Mouse (Mus musculus) midbrain, embryonic 11.5 days (tissue): Measurements from ENCODE around the gene Srrm1. TPM values are rescaled to one million over a fixed set of nuclear protein-coding genes. Genes with fewer than 3 reads are reported as not detected.

Source experiments
- ATAC-seq: fragments of 200-750 bp; cut with Nextera tagmentation; 2 replicates; pipeline ENCODE4 v1.8.0; 2017; ENCODE audit warnings: moderate TSS enrichment, moderate library complexity; ENCODE audit not compliant: low FRiP score
- DNase-seq: peaks from one replicate; pipeline ENCODE4 v3.0.0; 2015; ENCODE audit warnings: low spot score; ENCODE audit errors: missing footprints
- H3K27ac ChIP-seq: fragments of 300-500 bp; sonication (generic); 2 replicates; pipeline ENCODE4 v1.5.1; 2014; ENCODE audit warnings: low read depth, low read length
- H3K27me3 ChIP-seq: fragments of 300-500 bp; sonication (generic); 2 replicates; pipeline ENCODE4 v1.6.1; 2014; ENCODE audit warnings: mild to moderate bottlenecking, low read length, moderate library complexity, mixed read lengths; ENCODE audit not compliant: control insufficient read depth, insufficient read depth
- H3K36me3 ChIP-seq: fragments of 300-500 bp; sonication (generic); 2 replicates; pipeline ENCODE4 v1.6.1; 2014; ENCODE audit warnings: mild to moderate bottlenecking, low read length, moderate library complexity, mixed read lengths; ENCODE audit not compliant: control insufficient read depth, insufficient read depth
- H3K4me1 ChIP-seq: fragments of 300-500 bp; sonication (generic); 2 replicates; pipeline ENCODE4 v1.6.1; 2014; ENCODE audit warnings: low read length; ENCODE audit not compliant: control insufficient read depth, insufficient read depth
- H3K4me2 ChIP-seq: fragments of 300-500 bp; sonication (generic); 2 replicates; pipeline ENCODE4 v1.6.1; 2014; ENCODE audit warnings: mild to moderate bottlenecking, moderate library complexity
- H3K4me3 ChIP-seq: fragments of 300-500 bp; sonication (generic); 2 replicates; pipeline ENCODE4 v1.5.1; 2014; ENCODE audit warnings: low read depth, low read length
- H3K9ac ChIP-seq: fragments of 300-500 bp; sonication (generic); 2 replicates; pipeline ENCODE4 v1.6.1; 2014; ENCODE audit warnings: low read length
- H3K9me3 ChIP-seq: fragments of 300-500 bp; sonication (generic); 2 replicates; pipeline ENCODE4 v1.6.1; 2016; ENCODE audit warnings: low read length; ENCODE audit not compliant: control insufficient read depth
- WGBS: fragments of 180-500 bp; shearing (Covaris S2); extraction: QIAGEN DNeasy Blood & Tissue Kit; methylation state at CpG from one replicate; pipeline ENCODE4 v1.1.7; 2014; 5-methylcytosine and 5-hydroxymethylcytosine counted together
- polyA plus RNA-seq: library from polyadenylated mRNA; unstranded; fragments of >200 nt; fragmentation: Nextera tagmentation; extraction: Ambion mirVana; gene quantifications from 2 replicates; pipeline ENCODE4 v1.2.1, GENCODE M21; 2014

Srrm1 gene
- polyA plus RNA-seq, 1 experiment from 2014 or later = 225 TPM

GRCm38 (mm10) chr4:135313111-135313691 is 39.9 kb downstream of the Srrm1 start:
- H3K27me3 ChIP-seq = no peaks in the 10 kb centered on the region
- H3K4me2 ChIP-seq = no peak overlapping the region
- H3K9me3 ChIP-seq = no peaks in the 10 kb centered on the region
- H3K27ac ChIP-seq = no peak overlapping the region
- ATAC-seq (no peak), DNase-seq (no peak)
- 80% methylated on average over 17 of the region's 17 CpGs for WGBS
- no peaks in the 10 kb centered on the region for H3K4me1 ChIP-seq
- no peak overlapping the region for H3K9ac ChIP-seq
- no peak overlapping the region for H3K4me3 ChIP-seq
- peaks cover 11% of the 10 kb centered on the region for H3K36me3 ChIP-seq

- Histone ChIP-seq H3K27me3 (no peaks in the 10 kb centered on the region), H3K4me1 (no peaks in the 10 kb centered on the region; the same call in 1 of the 2 replicates), H3K4me3 (no peak overlapping the region), H3K27ac (no peak overlapping the region), H3K4me2 (no peak overlapping the region), H3K36me3 (peaks cover 11% of the 10 kb centered on the region), H3K9me3 (no peaks in the 10 kb centered on the region), H3K9ac (no peak overlapping the region)
- DNase-seq = no peak
- WGBS = 54% methylated on average over 4 of the region's 4 CpGs
- no peak for ATAC-seq
Measured at GRCm38 (mm10) chr4:135312706-135313105, 40.4 kb downstream of the Srrm1 start.

- Histone ChIP-seq H3K9ac (no peak overlapping the region), H3K4me1 (peaks cover 3% of the 10 kb centered on the region; the same call in 1 of the 2 replicates), H3K27ac (no peak overlapping the region), H3K27me3 (no peaks in the 10 kb centered on the region), H3K36me3 (peaks cover 3% of the 10 kb centered on the region; the same call in 1 of the 2 replicates), H3K4me3 (no peak overlapping the region), H3K9me3 (no peaks in the 10 kb centered on the region), H3K4me2 (no peak overlapping the region)
- no peak for ATAC-seq
- 84% methylated on average over 8 of the region's 8 CpGs for WGBS
- DNase-seq = no peak
Measured at GRCm38 (mm10) chr4:135310371-135310770, 42.8 kb downstream of the Srrm1 start.

- Histone ChIP-seq H3K27ac (no peak overlapping the region), H3K9ac (no peak overlapping the region), H3K4me1 (peaks cover 3% of the 10 kb centered on the region; the same call in 1 of the 2 replicates), H3K9me3 (no peaks in the 10 kb centered on the region), H3K4me3 (no peak overlapping the region), H3K27me3 (no peaks in the 10 kb centered on the region), H3K4me2 (no peak overlapping the region), H3K36me3 (no peaks in the 10 kb centered on the region; the same call in 1 of the 2 replicates)
- WGBS = 69% methylated on average over 5 of the region's 5 CpGs
- ATAC-seq = no peak
- no peak for DNase-seq
Measured at GRCm38 (mm10) chr4:135309726-135310125, 43.4 kb downstream of the Srrm1 start.

- H3K4me2 ChIP-seq = no peak overlapping the region
- no peak overlapping the region for H3K4me3 ChIP-seq
- no peak for ATAC-seq
- H3K9ac ChIP-seq = no peak overlapping the region
- H3K4me1 ChIP-seq = peaks cover 3% of the 10 kb centered on the region; the same call in 1 of the 2 replicates
- DNase-seq = no peak
- WGBS = 71% methylated on average over 9 of the region's 9 CpGs
- H3K36me3 ChIP-seq = no peaks in the 10 kb centered on the region
- no peaks in the 10 kb centered on the region for H3K27me3 ChIP-seq
- H3K9me3 ChIP-seq = no peaks in the 10 kb centered on the region
- no peak overlapping the region for H3K27ac ChIP-seq
Measured at GRCm38 (mm10) chr4:135309112-135309659, 43.9 kb downstream of the Srrm1 start.

GRCm38 (mm10) chr4:135306971-135307632 is 46.0 kb downstream of the Srrm1 start:
- Histone ChIP-seq H3K4me2 (no peak overlapping the region), H3K9me3 (no peaks in the 10 kb centered on the region), H3K27ac (no peak overlapping the region), H3K36me3 (no peaks in the 10 kb centered on the region), H3K4me1 (peaks cover 3% of the 10 kb centered on the region; the same call in 1 of the 2 replicates), H3K27me3 (no peaks in the 10 kb centered on the region), H3K9ac (no peak overlapping the region), H3K4me3 (no peak overlapping the region)
- 41% methylated on average over 17 of the region's 17 CpGs for WGBS
- DNase-seq (no peak), ATAC-seq (no peak)

GRCm38 (mm10) chr4:135306533-135306932 is 46.6 kb downstream of the Srrm1 start:
- Histone ChIP-seq H3K36me3 (no peaks in the 10 kb centered on the region), H3K4me1 (peaks cover 3% of the 10 kb centered on the region; the same call in 1 of the 2 replicates), H3K27me3 (no peaks in the 10 kb centered on the region), H3K27ac (no peak overlapping the region), H3K9me3 (no peaks in the 10 kb centered on the region), H3K4me2 (no peak overlapping the region), H3K9ac (no peak overlapping the region), H3K4me3 (no peak overlapping the region)
- no peak for ATAC-seq
- DNase-seq = no peak
- 69% methylated on average over 4 of the region's 4 CpGs for WGBS

GRCm38 (mm10) chr4:135302261-135302660 is 50.9 kb downstream of the Srrm1 start:
- Histone ChIP-seq H3K9ac (no peak overlapping the region), H3K27me3 (no peaks in the 10 kb centered on the region), H3K4me2 (no peak overlapping the region), H3K9me3 (no peaks in the 10 kb centered on the region), H3K27ac (no peak overlapping the region), H3K36me3 (no peaks in the 10 kb centered on the region), H3K4me3 (no peak overlapping the region), H3K4me1 (peaks cover 1% of the 10 kb centered on the region; the same call in 1 of the 2 replicates)
- 85% methylated on average over 10 of the region's 10 CpGs for WGBS
- DNase-seq (no peak), ATAC-seq (no peak)

- H3K36me3 ChIP-seq = no peaks in the 10 kb centered on the region
Measured at GRCm38 (mm10) chr4:135301166-135301565, 52.0 kb downstream of the Srrm1 start.

More at GRCm38 (mm10) chr4:135301166-135301565, 52.0 kb downstream of the Srrm1 start:
- Histone ChIP-seq H3K9ac (no peak overlapping the region), H3K4me3 (no peak overlapping the region), H3K27ac (no peak overlapping the region), H3K4me1 (no peaks in the 10 kb centered on the region), H3K4me2 (no peak overlapping the region), H3K27me3 (no peaks in the 10 kb centered on the region), H3K9me3 (no peaks in the 10 kb centered on the region)
- no peak for DNase-seq
- 75% methylated on average over 3 of the region's 3 CpGs for WGBS
- ATAC-seq = no peak
